Mouse (Mus musculus): ENCODE measurements around the gene Arpc5l. TPM values are rescaled to one million over a fixed set of nuclear protein-coding genes. Genes with fewer than 3 reads are reported as not detected.
"Not testable (repeated sequence)": the region's sequence is repeated elsewhere in the genome, so short reads cannot be mapped to it uniquely, and the experiment has no call there.

Gene Arpc5l
- polyA plus RNA-seq, 1 experiment from 2014 or later = 123 TPM

GRCm38 (mm10) chr2:39001866-39002265 is 3.3 kb upstream of the Arpc5l start:
- peaks cover 35% of the 10 kb centered on the region for H3K4me1 ChIP-seq

DNA sequence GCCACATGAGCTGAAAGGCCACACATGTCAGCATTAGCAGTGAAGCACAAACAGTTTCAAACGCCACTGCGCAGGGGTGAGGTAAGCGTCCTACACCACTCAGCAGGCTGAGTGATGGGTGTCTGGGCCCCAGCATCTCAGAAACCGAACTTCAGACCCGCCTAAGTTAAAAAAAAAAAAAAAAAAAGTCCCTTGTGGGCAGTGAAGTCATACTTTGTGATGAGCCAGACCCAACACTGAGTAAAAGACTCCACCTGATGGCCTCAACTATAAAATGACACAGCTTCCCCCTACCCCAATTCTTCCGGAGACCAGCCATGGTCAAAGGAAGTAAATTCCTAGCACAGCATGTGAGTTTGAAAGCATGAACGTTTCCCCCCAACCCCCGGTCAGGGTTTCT is 2.0 kb upstream of the Arpc5l start:
- no peaks in the 10 kb centered on the region for H3K9me3 ChIP-seq
- no peak overlapping the region for H3K27ac ChIP-seq
- H3K4me2 ChIP-seq = peak overlapping the region; percentile 87
- H3K27me3 ChIP-seq = no peaks in the 10 kb centered on the region
- peaks cover 34% of the 10 kb centered on the region for H3K4me1 ChIP-seq
- H3K9ac ChIP-seq = peak overlapping the region; percentile 94
- peak overlapping the region; percentile 65 for H3K4me3 ChIP-seq
- peaks cover 45% of the 10 kb centered on the region for H3K36me3 ChIP-seq
- ATAC-seq (ENCODE audit: insufficient number of reproducible peaks, insufficient read depth, low FRiP score, low TSS enrichment, low read depth) = no peak
- 55% methylated on average over 8 of the region's 8 CpGs for WGBS

More at GRCm38 (mm10) chr2:39001866-39002265, 3.3 kb upstream of the Arpc5l start:
- H3K4me3 ChIP-seq = no peak overlapping the region
- 83% methylated on average over 3 of the region's 3 CpGs for WGBS
- peaks cover 45% of the 10 kb centered on the region for H3K36me3 ChIP-seq
- H3K27ac ChIP-seq = no peak overlapping the region
- H3K9ac ChIP-seq = no peak overlapping the region; the same call in 1 of the 2 replicates
- no peak overlapping the region for H3K4me2 ChIP-seq
- no peak for ATAC-seq (ENCODE audit: insufficient number of reproducible peaks, insufficient read depth, low FRiP score, low TSS enrichment, low read depth)
- no peaks in the 10 kb centered on the region for H3K9me3 ChIP-seq
- no peaks in the 10 kb centered on the region for H3K27me3 ChIP-seq

DNA sequence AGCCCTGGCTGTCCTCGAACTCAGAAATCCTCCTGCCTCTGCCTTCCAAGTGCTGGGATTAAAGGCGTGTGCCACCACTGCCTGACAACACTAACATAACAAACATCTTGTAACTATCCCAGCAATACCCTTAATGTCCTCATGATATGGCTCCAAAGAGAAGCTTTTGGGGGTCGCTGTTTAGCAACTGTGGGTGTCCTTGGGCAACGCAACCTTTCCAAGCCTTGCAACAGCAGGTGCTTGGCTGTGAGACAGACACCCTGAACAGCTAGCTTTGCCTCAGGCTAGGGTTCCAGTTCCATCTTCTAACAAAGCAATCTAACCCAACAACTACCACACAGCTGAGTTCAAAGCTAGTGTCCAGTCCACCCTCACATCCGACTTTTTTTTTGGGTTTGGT is 1.6 kb upstream of the Arpc5l start:
- peak overlapping the region; percentile 94 for H3K9ac ChIP-seq
- peak overlapping the region; percentile 65 for H3K4me3 ChIP-seq
- H3K9me3 ChIP-seq = no peaks in the 10 kb centered on the region
- H3K27me3 ChIP-seq = no peaks in the 10 kb centered on the region
- no peak overlapping the region for H3K27ac ChIP-seq
- H3K36me3 ChIP-seq = peaks cover 45% of the 10 kb centered on the region
- no peak for ATAC-seq (ENCODE audit: insufficient number of reproducible peaks, insufficient read depth, low FRiP score, low TSS enrichment, low read depth)
- 67% methylated on average over 5 of the region's 5 CpGs for WGBS
- H3K4me1 ChIP-seq = peaks cover 30% of the 10 kb centered on the region
- H3K4me2 ChIP-seq = peak overlapping the region; percentile 87

- ATAC-seq (ENCODE audit: insufficient number of reproducible peaks, insufficient read depth, low FRiP score, low TSS enrichment, low read depth) = no peak
- Histone ChIP-seq H3K4me1 (peaks cover 36% of the 10 kb centered on the region), H3K9ac (peak overlapping the region; percentile 94), H3K27me3 (no peaks in the 10 kb centered on the region), H3K4me2 (peak overlapping the region; percentile 87), H3K36me3 (peaks cover 45% of the 10 kb centered on the region), H3K9me3 (no peaks in the 10 kb centered on the region), H3K27ac (peak overlapping the region; percentile 91), H3K4me3 (peak overlapping the region; percentile 65)
- WGBS = under 1% methylated on average over 11 of the region's 11 CpGs
Observed at GRCm38 (mm10) chr2:39004372-39004771, 776 bp upstream of the Arpc5l start.

GRCm38 (mm10) chr2:39005574-39006079 is 479 bp downstream of the Arpc5l start, which contains the start of gene Rpl35:
TSS of gene Rpl35 (minus strand) at chr2:39005624.
- H3K4me2 ChIP-seq = peak within 1 kb of the TSS; percentile 87
- 13% methylated on average over 15 of the region's 15 CpGs for WGBS
- peak within 1 kb of the TSS; percentile 91 for H3K27ac ChIP-seq

GRCm38 (mm10) chr2:39006149-39006730 is 1.1 kb downstream of the Arpc5l start:
- Histone ChIP-seq H3K9ac (peak overlapping the region; percentile 94), H3K4me2 (peak overlapping the region; percentile 87), H3K36me3 (peaks cover 29% of the 10 kb centered on the region), H3K27ac (no peak overlapping the region), H3K27me3 (no peaks in the 10 kb centered on the region), H3K9me3 (no peaks in the 10 kb centered on the region), H3K4me1 (peaks cover 49% of the 10 kb centered on the region), H3K4me3 (peak overlapping the region; percentile 65)
- no peak for ATAC-seq (ENCODE audit: insufficient number of reproducible peaks, insufficient read depth, low FRiP score, low TSS enrichment, low read depth)
- WGBS = 91% methylated on average over 14 of the region's 14 CpGs

More at GRCm38 (mm10) chr2:39005574-39006079, 479 bp downstream of the Arpc5l start, which contains the start of gene Rpl35:
- H3K9ac ChIP-seq = peak within 1 kb of the TSS; percentile 94
- peak within 1 kb of the TSS; percentile 65 for H3K4me3 ChIP-seq
- no peaks in the 10 kb centered on the region for H3K27me3 ChIP-seq
- ATAC-seq (ENCODE audit: insufficient number of reproducible peaks, insufficient read depth, low FRiP score, low TSS enrichment, low read depth) = no peak
- peaks cover 35% of the 10 kb centered on the region for H3K36me3 ChIP-seq
- no peaks in the 10 kb centered on the region for H3K9me3 ChIP-seq
- peaks cover 45% of the 10 kb centered on the region for H3K4me1 ChIP-seq

DNA sequence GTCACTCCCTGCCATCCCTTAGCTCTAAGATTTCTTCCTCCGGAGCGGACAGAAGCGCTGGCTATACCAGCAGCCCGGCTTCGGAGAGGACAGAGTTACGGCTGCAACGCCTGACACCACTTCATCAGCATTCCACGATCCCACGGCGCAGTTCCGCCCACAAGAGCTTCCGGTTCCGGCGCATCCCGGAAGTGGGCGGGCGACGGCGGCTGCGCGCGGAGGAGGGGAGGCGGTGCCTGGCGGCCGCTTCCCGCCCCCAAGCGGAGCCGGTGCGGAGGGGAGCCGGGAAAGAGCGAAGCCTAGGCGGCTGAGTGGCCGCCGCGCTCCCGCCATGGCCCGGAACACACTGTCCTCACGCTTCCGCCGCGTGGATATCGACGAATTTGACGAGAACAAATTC is 2.7 kb downstream of the Arpc5l start:
- peaks cover 44% of the 10 kb centered on the region for H3K4me1 ChIP-seq
- H3K27ac ChIP-seq = peak overlapping the region; percentile 94
- peak overlapping the region; percentile 93 for H3K9ac ChIP-seq
- H3K4me2 ChIP-seq = peak overlapping the region; percentile 92
- H3K36me3 ChIP-seq = peaks cover 26% of the 10 kb centered on the region
- H3K9me3 ChIP-seq = no peaks in the 10 kb centered on the region
- WGBS = under 1% methylated on average over 42 of the region's 44 CpGs
- ATAC-seq (ENCODE audit: insufficient number of reproducible peaks, insufficient read depth, low FRiP score, low TSS enrichment, low read depth) = peak; percentile 86
- H3K27me3 ChIP-seq = no peaks in the 10 kb centered on the region
- H3K4me3 ChIP-seq = peak overlapping the region; percentile 95

DNA sequence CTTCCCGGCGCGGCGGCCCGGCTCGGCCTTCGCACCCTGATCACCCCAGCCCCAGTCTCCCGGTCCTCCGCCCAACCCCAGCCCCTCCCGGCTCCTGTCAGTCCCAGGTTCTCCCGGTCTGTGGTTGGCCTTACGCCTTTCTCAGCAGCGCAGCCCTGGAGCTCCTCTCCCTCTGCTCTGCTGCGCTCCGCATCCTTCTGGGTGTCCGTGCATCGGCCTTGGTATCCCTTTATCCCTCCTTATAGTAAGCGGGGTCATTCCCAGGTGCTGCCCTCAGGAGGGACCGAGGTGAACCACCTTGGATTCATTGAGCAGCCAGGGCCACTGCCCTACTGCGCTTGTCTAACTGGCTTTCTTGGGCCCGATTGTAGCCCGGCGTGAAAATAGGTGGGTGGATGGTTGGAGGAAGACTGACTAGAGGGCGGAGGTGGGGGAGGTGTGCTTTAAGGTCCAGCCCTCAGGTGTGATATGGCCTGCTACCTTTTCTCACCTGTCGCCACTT is 3.3 kb downstream of the Arpc5l start:
- ATAC-seq (ENCODE audit: insufficient number of reproducible peaks, insufficient read depth, low FRiP score, low TSS enrichment, low read depth) = peak; percentile 34
- peak overlapping the region; percentile 93 for H3K9ac ChIP-seq
- peak overlapping the region; percentile 95 for H3K4me3 ChIP-seq
- H3K36me3 ChIP-seq = peaks cover 26% of the 10 kb centered on the region
- peak overlapping the region; percentile 92 for H3K4me2 ChIP-seq
- H3K9me3 ChIP-seq = no peaks in the 10 kb centered on the region
- WGBS = under 1% methylated on average over 25 of the region's 25 CpGs
- H3K27ac ChIP-seq = peak overlapping the region; percentile 94
- no peaks in the 10 kb centered on the region for H3K27me3 ChIP-seq
- peaks cover 39% of the 10 kb centered on the region for H3K4me1 ChIP-seq

DNA sequence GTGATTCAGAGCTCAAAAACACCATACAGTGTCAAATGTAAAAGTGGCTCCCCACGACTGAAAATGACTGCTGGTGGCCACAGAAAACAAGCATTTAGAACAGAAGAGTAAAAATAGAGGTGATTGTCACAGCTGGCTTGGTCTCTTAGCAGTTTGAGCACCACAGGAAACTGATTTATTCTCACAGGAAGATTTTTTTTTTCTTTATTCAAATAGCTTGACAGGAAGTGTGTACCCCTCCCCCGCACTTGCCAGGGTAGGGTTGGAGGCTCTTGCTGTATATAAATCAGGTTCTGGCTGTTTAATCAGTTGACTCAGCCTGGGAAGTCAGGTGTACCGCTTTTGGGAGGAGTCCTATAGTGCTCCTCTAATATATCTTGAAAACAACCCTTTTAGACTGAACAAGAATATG is 3.8 kb downstream of the Arpc5l start:
- H3K27ac ChIP-seq = no peak overlapping the region
- 32% methylated on average over 3 of the region's 3 CpGs for WGBS
- ATAC-seq (ENCODE audit: insufficient number of reproducible peaks, insufficient read depth, low FRiP score, low TSS enrichment, low read depth) = no peak

GRCm38 (mm10) chr2:39010144-39010543 is 5.0 kb downstream of the Arpc5l start:
- peaks cover 30% of the 10 kb centered on the region for H3K4me1 ChIP-seq

More for the DNA sequence above, 3.8 kb downstream of the Arpc5l start:
- no peaks in the 10 kb centered on the region for H3K9me3 ChIP-seq
- H3K4me2 ChIP-seq = peak overlapping the region; percentile 92
- H3K9ac ChIP-seq = peak overlapping the region; percentile 93
- H3K4me1 ChIP-seq = peaks cover 33% of the 10 kb centered on the region
- H3K36me3 ChIP-seq = peaks cover 27% of the 10 kb centered on the region
- peak overlapping the region; percentile 95 for H3K4me3 ChIP-seq
- no peaks in the 10 kb centered on the region for H3K27me3 ChIP-seq

DNA sequence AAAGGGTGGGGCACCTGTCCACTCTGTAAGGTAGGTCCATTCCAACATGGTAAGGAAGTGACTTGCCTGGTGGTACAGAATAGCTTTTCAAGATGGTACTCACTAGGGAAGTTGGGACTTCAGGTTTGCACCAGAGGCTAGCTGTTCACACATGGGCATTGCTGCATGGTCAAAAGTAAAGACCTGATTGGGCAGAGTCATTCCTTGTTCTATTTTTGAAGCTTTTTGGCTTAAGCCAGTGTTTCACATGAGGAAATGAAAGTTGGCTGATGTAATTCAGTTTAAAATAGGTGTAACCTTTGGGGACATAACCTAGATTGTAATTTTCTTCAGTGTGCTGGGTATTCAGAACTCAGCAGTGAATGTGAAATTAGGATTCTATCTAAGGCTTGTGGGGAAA is 6.1 kb downstream of the Arpc5l start:
- Histone ChIP-seq H3K4me1 (peaks cover 24% of the 10 kb centered on the region), H3K4me2 (no peak overlapping the region), H3K36me3 (peaks cover 50% of the 10 kb centered on the region), H3K4me3 (no peak overlapping the region), H3K9me3 (no peaks in the 10 kb centered on the region), H3K27me3 (no peaks in the 10 kb centered on the region), H3K27ac (no peak overlapping the region), H3K9ac (no peak overlapping the region)
- no peak for ATAC-seq (ENCODE audit: insufficient number of reproducible peaks, insufficient read depth, low FRiP score, low TSS enrichment, low read depth)

More at GRCm38 (mm10) chr2:39010144-39010543, 5.0 kb downstream of the Arpc5l start:
- peaks cover 39% of the 10 kb centered on the region for H3K36me3 ChIP-seq
- H3K27ac ChIP-seq; H3K9ac ChIP-seq; H3K27me3 ChIP-seq; ATAC-seq (ENCODE audit: insufficient number of reproducible peaks, insufficient read depth, low FRiP score, low TSS enrichment, low read depth); H3K9me3 ChIP-seq; H3K4me2 ChIP-seq; H3K4me3 ChIP-seq: not testable (repeated sequence)
- 90% methylated on average over 5 of the region's 5 CpGs for WGBS

GRCm38 (mm10) chr2:39011971-39012370 is 6.8 kb downstream of the Arpc5l start:
- WGBS = 89% methylated on average over 3 of the region's 3 CpGs
- no peaks in the 10 kb centered on the region for H3K9me3 ChIP-seq
- 0 out of 2 replicates have a peak overlapping the region, but pooled peaks have one; percentile 11 for H3K9ac ChIP-seq
- peaks cover 22% of the 10 kb centered on the region for H3K4me1 ChIP-seq
- H3K4me2 ChIP-seq = no peak overlapping the region
- peaks cover 56% of the 10 kb centered on the region for H3K36me3 ChIP-seq
- H3K27me3 ChIP-seq = no peaks in the 10 kb centered on the region
- no peak overlapping the region for H3K27ac ChIP-seq
- no peak for ATAC-seq (ENCODE audit: insufficient number of reproducible peaks, insufficient read depth, low FRiP score, low TSS enrichment, low read depth)
- no peak overlapping the region for H3K4me3 ChIP-seq

Data from embryonic facial prominence, embryonic 13.5 days (tissue).